Mouse (Mus musculus) neural tube, embryonic 11.5 days (tissue): ENCODE data around the gene AC131692.1. TPM values are rescaled to one million over a fixed set of nuclear protein-coding genes. Genes with fewer than 3 reads are reported as not detected.
"Not testable (repeated sequence)": the region's sequence is repeated elsewhere in the genome, so short reads cannot be mapped to it uniquely, and the experiment has no call there.

ENCODE experiments used
- ATAC-seq: fragments of 200-750 bp; cut with Nextera tagmentation; 2 replicates; pipeline ENCODE4 v1.8.0; 2017; ENCODE audit warnings: moderate number of reproducible peaks, mild to moderate bottlenecking, moderate TSS enrichment, moderate library complexity; ENCODE audit not compliant: insufficient read depth, low FRiP score, low TSS enrichment
- DNase-seq: peaks from one replicate; pipeline ENCODE4 v3.0.0-alpha.2; 2015; ENCODE audit warnings: low spot score
- H3K27ac ChIP-seq: fragments of 300-500 bp; sonication (generic); 2 replicates; pipeline ENCODE4 v1.5.1; 2014; ENCODE audit warnings: low read depth, mild to moderate bottlenecking, low read length
- H3K27me3 ChIP-seq: fragments of 300-500 bp; sonication (generic); 2 replicates; pipeline ENCODE4 v1.6.1; 2014; ENCODE audit warnings: mild to moderate bottlenecking, low read length, mixed read lengths; ENCODE audit not compliant: control insufficient read depth, insufficient read depth
- H3K36me3 ChIP-seq: fragments of 300-500 bp; sonication (generic); 2 replicates; pipeline ENCODE4 v1.6.1; 2014; ENCODE audit warnings: mild to moderate bottlenecking, low read length, moderate library complexity, mixed read lengths; ENCODE audit not compliant: control insufficient read depth, insufficient read depth
- H3K4me1 ChIP-seq: fragments of 300-500 bp; sonication (generic); 2 replicates; pipeline ENCODE4 v1.6.1; 2014; ENCODE audit warnings: low read length, mixed read lengths; ENCODE audit not compliant: control insufficient read depth, insufficient read depth
- H3K4me2 ChIP-seq: fragments of 300-500 bp; sonication (generic); 2 replicates; pipeline ENCODE4 v1.6.1; 2014; ENCODE audit warnings: low read depth, mild to moderate bottlenecking, moderate library complexity
- H3K4me3 ChIP-seq: fragments of 300-500 bp; sonication (generic); 2 replicates; pipeline ENCODE4 v1.5.1; 2014; ENCODE audit warnings: low read depth, low read length
- H3K9ac ChIP-seq: fragments of 300-500 bp; sonication (generic); 2 replicates; pipeline ENCODE4 v1.6.1; 2014; ENCODE audit warnings: mild to moderate bottlenecking, low read length
- H3K9me3 ChIP-seq: fragments of 300-500 bp; sonication (generic); 2 replicates; pipeline ENCODE4 v1.6.1; 2016; ENCODE audit warnings: low read length; ENCODE audit not compliant: control insufficient read depth
- WGBS: fragments of 180-500 bp; shearing (Covaris S2); extraction: QIAGEN DNeasy Blood & Tissue Kit; methylation state at CpG from one replicate; pipeline ENCODE4 v1.1.7; 2014; 5-methylcytosine and 5-hydroxymethylcytosine counted together
- polyA plus RNA-seq: library from polyadenylated mRNA; unstranded; fragments of >200 nt; fragmentation: Nextera tagmentation; extraction: Ambion mirVana; gene quantifications from 2 replicates; pipeline ENCODE4 v1.2.1, GENCODE M21; 2014

AC131692.1 gene
- polyA plus RNA-seq, 1 experiment from 2014 or later, result not detected

- 29% methylated on average over 18 of the region's 19 CpGs for WGBS
- Histone ChIP-seq H3K4me2 (no peak overlapping the region), H3K27me3 (no peaks in the 10 kb centered on the region), H3K4me1 (peaks cover 4% of the 10 kb centered on the region; the same call in 1 of the 2 replicates), H3K4me3 (no peak overlapping the region), H3K9me3 (no peaks in the 10 kb centered on the region; the same call in 1 of the 2 replicates), H3K9ac (no peak overlapping the region), H3K27ac (no peak overlapping the region), H3K36me3 (no peaks in the 10 kb centered on the region)
- ATAC-seq, result no peak
- DNase-seq, result no peak
Measured at GRCm38 (mm10) chr19:6121761-6122160, 27.5 kb downstream of the AC131692.1 start.

- Histone ChIP-seq H3K27me3 (no peaks in the 10 kb centered on the region), H3K4me2 (no peak overlapping the region), H3K36me3 (no peaks in the 10 kb centered on the region), H3K4me3 (no peak overlapping the region), H3K27ac (peak overlapping the region; percentile 62), H3K9ac (no peak overlapping the region), H3K9me3 (no peaks in the 10 kb centered on the region; the same call in 1 of the 2 replicates), H3K4me1 (no peaks in the 10 kb centered on the region)
- DNase-seq (no peak), ATAC-seq (no peak)
- WGBS, result 65% methylated on average over 8 of the region's 8 CpGs
Measured at GRCm38 (mm10) chr19:6123330-6123729, 29.1 kb downstream of the AC131692.1 start.

- no peaks in the 10 kb centered on the region for H3K4me1 ChIP-seq
- no peak for DNase-seq
- no peaks in the 10 kb centered on the region for H3K36me3 ChIP-seq
- no peak for ATAC-seq
- H3K9me3 ChIP-seq, result no peaks in the 10 kb centered on the region; the same call in 1 of the 2 replicates
- H3K27me3 ChIP-seq, result no peaks in the 10 kb centered on the region
- no peak overlapping the region for H3K4me3 ChIP-seq
- no peak overlapping the region for H3K9ac ChIP-seq
- no peak overlapping the region for H3K4me2 ChIP-seq
- no peak overlapping the region for H3K27ac ChIP-seq
- WGBS, result 83% methylated on average over 2 of the region's 2 CpGs
Measured at GRCm38 (mm10) chr19:6124898-6125297, 30.7 kb downstream of the AC131692.1 start.

GRCm38 (mm10) chr19:6126289-6126688 lies 32.1 kb downstream of the AC131692.1 start:
- Histone ChIP-seq H3K27ac (no peak overlapping the region), H3K27me3 (no peaks in the 10 kb centered on the region), H3K4me2 (no peak overlapping the region), H3K36me3 (no peaks in the 10 kb centered on the region), H3K9me3 (no peaks in the 10 kb centered on the region; the same call in 1 of the 2 replicates), H3K4me3 (no peak overlapping the region), H3K9ac (no peak overlapping the region), H3K4me1 (no peaks in the 10 kb centered on the region)
- WGBS, result 24% methylated on average over 4 of the region's 4 CpGs
- peak; percentile 39 for DNase-seq
- no peak for ATAC-seq

- no peaks in the 10 kb centered on the region for H3K36me3 ChIP-seq
- H3K4me2 ChIP-seq, result peak overlapping the region; percentile 48
- H3K27me3 ChIP-seq, result no peaks in the 10 kb centered on the region
- H3K4me1 ChIP-seq, result no peaks in the 10 kb centered on the region
- no peak overlapping the region for H3K27ac ChIP-seq
- no peaks in the 10 kb centered on the region; the same call in 1 of the 2 replicates for H3K9me3 ChIP-seq
- 76% methylated on average over 10 of the region's 10 CpGs for WGBS
- peak overlapping the region; percentile 56; the same call in 1 of the 2 replicates for H3K9ac ChIP-seq
- ATAC-seq (no peak), DNase-seq (no peak)
- H3K4me3 ChIP-seq, result peak overlapping the region; percentile 38
Measured at GRCm38 (mm10) chr19:6126789-6127580, 32.8 kb downstream of the AC131692.1 start.

- peak within 1 kb of the TSS; percentile 40; the same call in 1 of the 2 replicates for H3K27ac ChIP-seq
- peak within 1 kb of the TSS; percentile 56 for H3K9ac ChIP-seq
- peak; percentile 81 for ATAC-seq
- peak within 1 kb of the TSS; percentile 38 for H3K4me3 ChIP-seq
- DNase-seq, result peak; percentile 92
- H3K36me3 ChIP-seq, result no peaks in the 10 kb centered on the region
- H3K4me1 ChIP-seq, result no peaks in the 10 kb centered on the region
- H3K4me2 ChIP-seq, result peak within 1 kb of the TSS; percentile 48
- WGBS, result under 1% methylated on average over 32 of the region's 32 CpGs
- no peaks in the 10 kb centered on the region for H3K27me3 ChIP-seq
- H3K9me3 ChIP-seq, result no peaks in the 10 kb centered on the region; the same call in 1 of the 2 replicates
Measured at GRCm38 (mm10) chr19:6127760-6128341, 33.6 kb downstream of the AC131692.1 start, which contains the start of gene Snx15. Gene Snx15, minus strand, starts transcription at chr19:6128304.

GRCm38 (mm10) chr19:6130414-6131128 lies 36.4 kb downstream of the AC131692.1 start:
- not testable (repeated sequence) for H3K27ac ChIP-seq, H3K36me3 ChIP-seq, H3K4me3 ChIP-seq, H3K9ac ChIP-seq, ATAC-seq, DNase-seq, H3K27me3 ChIP-seq, H3K9me3 ChIP-seq, H3K4me2 ChIP-seq, H3K4me1 ChIP-seq
- WGBS, result 76% methylated on average over 7 of the region's 7 CpGs

GRCm38 (mm10) chr19:6132171-6132827 lies 38.1 kb downstream of the AC131692.1 start:
- Histone ChIP-seq H3K9ac (no peak overlapping the region; the same call in 1 of the 2 replicates), H3K27ac (no peak overlapping the region), H3K4me2 (no peak overlapping the region), H3K36me3 (peaks cover 2% of the 10 kb centered on the region), H3K4me1 (no peaks in the 10 kb centered on the region), H3K4me3 (no peak overlapping the region), H3K9me3 (no peaks in the 10 kb centered on the region), H3K27me3 (no peaks in the 10 kb centered on the region)
- 86% methylated on average over 7 of the region's 7 CpGs for WGBS
- ATAC-seq (no peak), DNase-seq (no peak)
